Mouse (Mus musculus) liver, embryonic 14.5 days (tissue): ENCODE measurements around the gene Dpagt1. TPM values are rescaled to one million over a fixed set of nuclear protein-coding genes. Genes with fewer than 3 reads are reported as not detected.

Source experiments
- ATAC-seq: fragments of 200-750 bp; cut with Nextera tagmentation; 2 replicates; pipeline ENCODE4 v1.8.0; 2017; ENCODE audit warnings: moderate number of reproducible peaks, mild to moderate bottlenecking, moderate library complexity; ENCODE audit not compliant: insufficient read depth
- DNase-seq, 3 experiments: peaks; one replicate each; pipeline ENCODE4 v3.0.0-alpha.2; 2012 to 2013; ENCODE audit warnings: low read depth in 3 of 3, low spot score in 3 of 3
- H3K27ac ChIP-seq: fragments of 300-500 bp; sonication (generic); 2 replicates; pipeline ENCODE4 v1.5.1; 2014; ENCODE audit warnings: moderate library complexity, mild to moderate bottlenecking, control low read depth, inconsistent platforms
- H3K27me3 ChIP-seq: fragments of 300-500 bp; sonication (generic); 2 replicates; pipeline ENCODE4 v1.6.1; 2014; ENCODE audit warnings: mild to moderate bottlenecking, low read length, moderate library complexity; ENCODE audit not compliant: control insufficient read depth, insufficient read depth
- H3K36me3 ChIP-seq: fragments of 300-500 bp; sonication (generic); replicated peaks from 2 replicates; pipeline ENCODE4 v1.6.1; 2014; ENCODE audit warnings: low read depth; ENCODE audit not compliant: control insufficient read depth, insufficient read depth
- H3K4me1 ChIP-seq, 2 experiments: fragments of 200-500 bp in 1 of 2; fragments of 300-500 bp in 1 of 2; sonication (generic) in 1 of 2; replicated peaks; 2 replicates each; pipeline ENCODE4 v1.6.1; 2012 to 2014; ENCODE audit warnings: antibody characterized with exemption in 1 of 2, inconsistent platforms in 1 of 2, low read length in 1 of 2; ENCODE audit not compliant: control insufficient read depth in 2 of 2, insufficient read depth in 2 of 2
- H3K4me2 ChIP-seq: fragments of 300-500 bp; sonication (generic); 2 replicates; pipeline ENCODE4 v1.6.1; 2014; ENCODE audit warnings: low read depth, mild to moderate bottlenecking, control low read depth, moderate library complexity
- H3K4me3 ChIP-seq, 2 experiments: fragments of 200-500 bp in 1 of 2; fragments of 300-500 bp in 1 of 2; sonication (generic) in 1 of 2; 2 replicates each; pipeline ENCODE4 v1.5.1; 2012 to 2014; ENCODE audit warnings: low read depth in 2 of 2, low read length in 2 of 2, mild to moderate bottlenecking in 2 of 2, control low read depth in 1 of 2, inconsistent platforms in 1 of 2, moderate library complexity in 1 of 2; ENCODE audit not compliant: insufficient read depth in 1 of 2
- H3K9ac ChIP-seq: fragments of 300-500 bp; sonication (generic); replicated peaks from 2 replicates; pipeline ENCODE4 v1.6.1; 2014; ENCODE audit warnings: mild to moderate bottlenecking, control low read depth, moderate library complexity
- H3K9me3 ChIP-seq: fragments of 300-500 bp; sonication (generic); 2 replicates; pipeline ENCODE4 v1.6.1; 2016; ENCODE audit warnings: low read length, mixed read lengths; ENCODE audit not compliant: control insufficient read depth
- CTCF ChIP-seq: IDR thresholded peaks from 2 replicates; pipeline ENCODE4 v1.5.1; 2016; ENCODE audit warnings: antibody characterized with exemption, low read depth, control low read depth
- EP300 ChIP-seq: IDR thresholded peaks from 2 replicates; pipeline ENCODE4 v1.6.1; 2016; ENCODE audit warnings: antibody characterized with exemption, low read depth
- WGBS: fragments of 180-500 bp; shearing (Covaris S2); extraction: QIAGEN DNeasy Blood & Tissue Kit; methylation state at CpG from one replicate; pipeline ENCODE4 v1.1.7; 2014; ENCODE audit not compliant: insufficient replicate concordance; 5-methylcytosine and 5-hydroxymethylcytosine counted together
- polyA plus RNA-seq, 2 experiments: library from polyadenylated mRNA; depleted of rRNA in 1 of 2; stranded (reverse) in 1 of 2; unstranded in 1 of 2; fragments of >200 nt; fragmentation: Nextera tagmentation in 1 of 2; extraction: Ambion mirVana in 1 of 2; gene quantifications; 2 replicates each; pipeline versions ENCODE4 v1.2.1 to v1.2.3; 2012 to 2014

The Dpagt1 gene
- polyA plus RNA-seq, 2 experiments: 16.4 to 20.2 TPM

DNA sequence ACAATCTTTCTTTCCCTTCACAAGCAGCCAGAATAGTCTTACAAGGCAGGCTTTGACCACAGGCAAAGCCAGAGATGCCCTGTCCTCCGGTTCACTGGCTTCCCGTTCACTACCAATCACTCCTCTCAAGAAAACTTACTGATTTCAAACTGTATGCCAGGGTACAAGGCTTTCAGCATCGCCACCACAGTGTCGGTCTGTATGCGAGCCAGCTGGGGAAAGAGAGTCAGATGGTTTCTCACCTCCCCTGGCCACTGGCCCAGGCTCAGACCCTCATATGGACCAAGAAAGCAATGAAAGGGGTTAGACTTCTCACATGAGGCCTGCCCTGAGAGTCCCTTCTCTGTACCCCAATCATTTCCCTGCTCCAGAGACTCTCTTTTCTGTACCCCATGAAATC, 15.7 kb downstream of the Dpagt1 start:
- DNase-seq (no peak), ATAC-seq (no peak)
- Histone ChIP-seq H3K27me3 (no peaks in the 10 kb centered on the region), H3K9me3 (no peaks in the 10 kb centered on the region), H3K4me2 (peak overlapping the region; percentile 98), H3K27ac (peak overlapping the region; percentile 100), H3K4me1 (peaks cover 12 to 18% of the 10 kb centered on the region in 2 experiments), H3K4me3 (peak overlapping the region; percentile 95 to 98), H3K36me3 (peaks cover 55% of the 10 kb centered on the region), H3K9ac (peak overlapping the region; percentile 96)
- 33% methylated on average over 5 of the region's 5 CpGs for WGBS
- TF ChIP-seq EP300: no peak
- no peak for TF ChIP-seq CTCF

DNA sequence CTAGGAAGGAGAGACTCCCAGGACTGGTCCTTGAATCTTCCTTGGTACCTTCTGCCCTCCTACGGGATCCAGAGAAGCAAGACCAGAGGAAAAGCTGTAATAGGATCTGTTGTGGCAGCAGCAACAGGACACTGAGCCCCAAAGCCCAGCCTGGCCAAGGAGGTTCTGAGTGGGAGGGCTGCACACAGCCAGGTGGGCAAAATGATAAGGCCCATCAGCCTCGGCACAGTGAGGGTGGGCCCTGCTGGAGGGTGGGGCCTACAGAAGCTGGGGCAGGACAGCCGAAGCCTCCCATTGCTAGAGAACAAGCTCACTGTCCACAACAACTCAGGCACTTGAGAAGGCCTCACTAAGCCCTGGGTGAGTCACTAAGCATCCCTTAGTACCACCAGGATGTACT, 16.4 kb downstream of the Dpagt1 start:
- Histone ChIP-seq H3K27ac (peak overlapping the region; percentile 100), H3K27me3 (no peaks in the 10 kb centered on the region), H3K4me3 (peak overlapping the region; percentile 95 to 98), H3K9me3 (no peaks in the 10 kb centered on the region), H3K4me2 (peak overlapping the region; percentile 98), H3K36me3 (peaks cover 48% of the 10 kb centered on the region), H3K4me1 (peaks cover 12 to 16% of the 10 kb centered on the region in 2 experiments), H3K9ac (peak overlapping the region; percentile 96)
- peak; percentile 95 for TF ChIP-seq EP300
- no peak for TF ChIP-seq CTCF
- ATAC-seq: peak; percentile 78
- WGBS: 9% methylated on average over 3 of the region's 3 CpGs
- peak; percentile 89 to 90 (median 90) for DNase-seq

DNA sequence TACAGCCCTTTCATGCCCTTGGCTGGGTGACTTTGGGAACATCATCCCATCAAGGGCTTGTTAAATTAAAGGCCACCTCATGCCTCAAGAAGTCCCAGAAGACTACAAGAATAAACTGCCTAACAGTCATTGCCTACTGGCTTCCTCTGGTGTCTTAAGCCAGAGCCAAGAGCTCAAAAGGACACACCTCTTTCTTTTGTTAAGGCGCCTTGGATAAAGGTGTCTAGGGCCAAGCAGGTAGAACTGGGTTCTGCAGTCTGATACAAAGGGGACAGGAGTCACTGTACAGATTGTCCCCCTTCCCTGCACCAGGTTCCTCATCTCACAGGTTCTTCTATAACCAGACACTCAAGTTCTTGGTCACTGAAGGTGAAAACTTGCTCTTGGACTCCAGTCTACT, 16.8 kb downstream of the Dpagt1 start:
- ATAC-seq: peak; percentile 4; the same call in 1 of the 2 replicates
- Histone ChIP-seq H3K27ac (peak overlapping the region; percentile 100), H3K4me3 (peak overlapping the region; percentile 95 to 98), H3K9me3 (no peaks in the 10 kb centered on the region), H3K27me3 (no peaks in the 10 kb centered on the region), H3K36me3 (peaks cover 48% of the 10 kb centered on the region), H3K4me1 (peaks cover 12 to 16% of the 10 kb centered on the region in 2 experiments), H3K9ac (peak overlapping the region; percentile 96), H3K4me2 (peak overlapping the region; percentile 98)
- no peak for TF ChIP-seq CTCF
- TF ChIP-seq EP300: no peak
- no peak for DNase-seq
- WGBS: 28% methylated on average over 1 of the region's 1 CpGs

DNA sequence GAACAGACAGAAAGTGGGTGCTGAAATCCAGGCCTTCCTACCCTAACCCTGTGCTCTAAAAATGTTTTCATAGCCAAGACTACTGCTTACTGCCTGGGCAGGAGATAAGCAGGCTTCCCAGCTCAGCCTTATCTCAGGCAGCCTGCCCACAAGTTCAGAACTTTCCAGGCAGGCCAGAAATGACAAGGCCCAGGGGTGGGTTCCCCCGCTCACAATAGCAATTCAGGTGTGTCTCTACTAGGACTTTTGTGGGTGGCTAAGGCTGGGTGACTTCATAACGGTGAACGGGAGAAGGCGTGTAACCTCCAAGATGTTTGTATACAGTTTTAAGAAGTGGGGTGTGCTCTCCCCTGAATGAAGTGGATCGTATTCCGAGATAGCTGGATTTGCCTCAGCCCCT, 17.5 kb downstream of the Dpagt1 start:
- Histone ChIP-seq H3K4me2 (peak overlapping the region; percentile 98), H3K4me3 (peak overlapping the region; percentile 95 to 98), H3K4me1 (peaks cover 12 to 16% of the 10 kb centered on the region in 2 experiments), H3K27ac (peak overlapping the region; percentile 100), H3K9ac (peak overlapping the region; percentile 96), H3K36me3 (peaks cover 48% of the 10 kb centered on the region), H3K9me3 (no peaks in the 10 kb centered on the region), H3K27me3 (no peaks in the 10 kb centered on the region)
- WGBS: 0% methylated on average over 6 of the region's 6 CpGs
- peak; percentile 78 for ATAC-seq
- TF ChIP-seq CTCF: no peak
- TF ChIP-seq EP300: peak; percentile 95
- peak; percentile 80 to 88 (median 87) for DNase-seq

DNA sequence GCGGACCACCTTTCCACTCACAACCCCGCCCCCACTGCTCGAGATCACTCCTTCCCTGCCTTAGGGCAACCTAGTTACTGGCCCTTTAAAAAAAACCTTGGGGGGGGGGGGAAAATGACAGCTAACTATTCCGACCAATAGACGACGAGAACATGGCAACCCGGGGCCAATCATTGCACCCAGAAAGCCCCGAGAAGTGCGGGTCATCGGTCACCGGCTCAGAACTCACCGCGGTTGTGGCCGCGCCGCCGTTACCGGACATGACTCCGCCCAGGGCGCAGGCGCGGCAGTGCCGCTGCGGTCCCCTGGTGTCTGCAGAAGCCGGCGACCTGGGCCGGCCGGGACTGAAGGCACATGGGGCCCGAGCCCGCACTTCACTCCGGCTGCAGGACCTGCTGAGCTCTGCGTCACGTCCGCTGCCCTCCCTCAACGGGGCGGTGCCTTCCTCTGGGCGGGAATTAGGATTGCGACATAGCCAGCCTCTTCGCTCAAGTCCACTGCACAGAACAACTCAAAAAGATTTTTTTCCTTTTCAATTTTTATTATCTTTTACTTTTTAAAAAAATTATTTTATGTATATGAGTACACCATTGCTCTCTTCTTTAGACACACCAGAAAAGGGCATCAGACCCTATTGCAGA, 18.1 kb downstream of the Dpagt1 start, which contains the start of gene Hmbs:
Gene Hmbs (minus strand): TSS at position 448 of the 641 bp plus-strand sequence.
- H3K4me3 ChIP-seq: peak within 1 kb of the TSS; percentile 95 to 98
- H3K4me1 ChIP-seq: peaks cover 12 to 16% of the 10 kb centered on the region in 2 experiments
- peaks cover 48% of the 10 kb centered on the region for H3K36me3 ChIP-seq
- ATAC-seq: peak; percentile 82
- under 1% methylated on average over 39 of the region's 39 CpGs for WGBS
- peak within 1 kb of the TSS; percentile 100 for H3K27ac ChIP-seq
- DNase-seq: peak; percentile 85 to 91 (median 89)
- no peaks in the 10 kb centered on the region for H3K27me3 ChIP-seq
- peak within 1 kb of the TSS; percentile 96 for H3K9ac ChIP-seq
- TF ChIP-seq EP300 (no peak), CTCF (no peak)
- H3K9me3 ChIP-seq: no peaks in the 10 kb centered on the region
- peak within 1 kb of the TSS; percentile 98 for H3K4me2 ChIP-seq
